Mouse (Mus musculus): ENCODE data around the gene Art3.

- TF ChIP-seq POLR2A (IDR thresholded peaks at IDR 0.05; ENCODE audit: control insufficient read depth, low read depth, low read length) (no peak), CTCF (IDR thresholded peaks at IDR 0.05; ENCODE audit: control insufficient read depth, insufficient read depth, insufficient replicate concordance, low read depth, low read length) (no peak)
Measured at GRCm38 (mm10) chr5:92404400-92404678, 72.7 kb downstream of the Art3 start.

All from testis, adult 2 months (tissue).